Mouse (Mus musculus) forebrain, postnatal 0 days (tissue): ENCODE data around the gene Guca1b. TPM values are rescaled to one million over a fixed set of nuclear protein-coding genes. Genes with fewer than 3 reads are reported as not detected.

ENCODE experiments used
- ATAC-seq: fragments of 200-750 bp; cut with Nextera tagmentation; 2 replicates; pipeline ENCODE4 v1.8.0; 2017; ENCODE audit warnings: mild to moderate bottlenecking, moderate library complexity
- DNase-seq: peaks from one replicate; pipeline ENCODE4 v3.0.0-alpha.2; 2015
- H3K27ac ChIP-seq: fragments of 300-500 bp; sonication (generic); 2 replicates; pipeline ENCODE4 v1.5.1; 2014; ENCODE audit warnings: low read depth, mild to moderate bottlenecking, antibody characterized with exemption, low read length, moderate library complexity, mixed read lengths
- H3K27me3 ChIP-seq: fragments of 300-500 bp; sonication (generic); 2 replicates; pipeline ENCODE4 v1.6.1; 2014; ENCODE audit warnings: mild to moderate bottlenecking, low read length, mixed read lengths; ENCODE audit not compliant: insufficient read depth
- H3K36me3 ChIP-seq: fragments of 300-500 bp; sonication (generic); 2 replicates; pipeline ENCODE4 v1.6.1; 2014; ENCODE audit warnings: mild to moderate bottlenecking, moderate library complexity; ENCODE audit not compliant: insufficient read depth
- H3K4me1 ChIP-seq: fragments of 300-500 bp; sonication (generic); 2 replicates; pipeline ENCODE4 v1.6.1; 2014; ENCODE audit warnings: antibody characterized with exemption; ENCODE audit not compliant: insufficient read depth
- H3K4me2 ChIP-seq: fragments of 300-500 bp; sonication (generic); 2 replicates; pipeline ENCODE4 v1.6.1; 2014; ENCODE audit warnings: low read depth, mild to moderate bottlenecking, moderate library complexity
- H3K4me3 ChIP-seq: fragments of 300-500 bp; sonication (generic); 2 replicates; pipeline ENCODE4 v1.5.1; 2014; ENCODE audit warnings: low read depth, low read length, mixed read lengths
- H3K9ac ChIP-seq: fragments of 300-500 bp; sonication (generic); 2 replicates; pipeline ENCODE4 v1.6.1; 2014; ENCODE audit warnings: mild to moderate bottlenecking
- H3K9me3 ChIP-seq: fragments of 300-500 bp; sonication (generic); 2 replicates; pipeline ENCODE4 v1.6.1; 2016; ENCODE audit warnings: low read length
- CTCF ChIP-seq: sonication (generic); IDR thresholded peaks from 2 replicates; pipeline ENCODE4 v1.5.1; 2016; ENCODE audit warnings: antibody characterized with exemption, control low read depth, low read depth
- WGBS: fragments of 180-500 bp; shearing (Covaris S2); extraction: QIAGEN DNeasy Blood & Tissue Kit; methylation state at CpG from one replicate; pipeline ENCODE4 v1.1.7; 2014; 5-methylcytosine and 5-hydroxymethylcytosine counted together
- polyA plus RNA-seq: library from polyadenylated mRNA; unstranded; fragments of >200 nt; fragmentation: Nextera tagmentation; extraction: Ambion mirVana; gene quantifications from 2 replicates; pipeline ENCODE4 v1.2.1, GENCODE M21; 2015
- total RNA-seq: library from RNA; depleted of rRNA; stranded (reverse); fragments of >200 nt; gene quantifications from 2 replicates; pipeline ENCODE4 v1.2.3, GENCODE M21; 2014

Guca1b gene
- total and polyA plus RNA-seq, 2 experiments from 2014 or later = 0.18 to 0.33 TPM

DNA sequence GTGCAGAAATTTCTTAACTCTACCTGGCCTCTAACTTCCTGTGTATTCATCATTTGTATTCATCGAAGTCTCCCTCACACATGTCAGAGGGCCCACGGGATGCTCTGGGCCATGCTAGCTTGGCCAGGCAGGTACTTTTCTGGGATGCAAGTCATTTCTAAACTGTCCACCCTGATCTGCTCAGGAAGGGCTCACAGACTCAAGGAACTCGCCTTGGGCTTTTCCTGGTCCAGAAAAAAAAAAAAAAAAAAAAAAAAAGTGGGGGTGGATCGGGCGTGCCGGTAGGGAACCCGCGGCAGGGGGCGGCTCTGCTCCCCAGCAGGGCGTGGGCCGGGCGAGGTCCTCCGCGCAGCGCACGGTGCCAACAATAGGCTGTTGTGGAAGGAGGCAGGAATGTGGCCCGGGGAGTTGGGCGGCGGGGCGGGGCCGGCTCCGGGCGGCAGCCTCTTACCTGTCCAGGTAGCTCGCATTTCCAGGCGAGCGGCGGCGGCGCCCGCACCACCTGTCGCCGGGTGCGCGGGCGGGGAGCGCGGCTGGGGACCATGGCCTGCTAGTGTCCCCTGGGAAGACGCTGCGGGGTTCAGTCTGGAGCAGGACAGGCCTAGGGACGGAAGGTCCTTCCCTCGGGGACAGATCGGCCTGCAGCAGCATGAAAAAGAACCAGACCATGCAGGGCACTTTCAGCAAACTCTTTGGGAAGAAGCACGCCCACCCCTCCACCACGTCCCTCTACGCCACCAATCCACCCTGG lies 51.1 kb downstream of the Guca1b start, which contains the start of gene AI661453:
Gene AI661453, plus strand, starts transcription at position 460 of the 751 bp plus-strand sequence.
- ATAC-seq = no peak
- H3K36me3 ChIP-seq = no peaks in the 10 kb centered on the region
- no peak for TF ChIP-seq CTCF
- H3K9ac ChIP-seq = peak within 1 kb of the TSS; percentile 22; the same call in 1 of the 2 replicates
- peak within 1 kb of the TSS; percentile 71 for H3K4me2 ChIP-seq
- no peaks in the 10 kb centered on the region for H3K9me3 ChIP-seq
- H3K4me3 ChIP-seq = peak within 1 kb of the TSS; percentile 37
- 1% methylated on average over 44 of the region's 45 CpGs for WGBS
- DNase-seq = no peak
- H3K27ac ChIP-seq = no peak within 1 kb of the TSS
- H3K27me3 ChIP-seq = peaks cover 22% of the 10 kb centered on the region
- H3K4me1 ChIP-seq = no peaks in the 10 kb centered on the region

- WGBS = 8% methylated on average over 23 of the region's 25 CpGs
- Histone ChIP-seq H3K9me3 (no peaks in the 10 kb centered on the region), H3K4me2 (peak within 1 kb of the TSS; percentile 71), H3K36me3 (no peaks in the 10 kb centered on the region), H3K4me3 (peak within 1 kb of the TSS; percentile 37), H3K9ac (peak within 1 kb of the TSS; percentile 22; the same call in 1 of the 2 replicates), H3K27me3 (peaks cover 22% of the 10 kb centered on the region), H3K27ac (no peak within 1 kb of the TSS), H3K4me1 (no peaks in the 10 kb centered on the region)
- DNase-seq = no peak
- TF ChIP-seq CTCF = no peak
- ATAC-seq = no peak
Measured at GRCm38 (mm10) chr17:47436907-47437547, 51.8 kb downstream of the Guca1b start, which contains the start of gene 1700001C19Rik. Gene 1700001C19Rik, minus strand, starts transcription at chr17:47437376.

DNA sequence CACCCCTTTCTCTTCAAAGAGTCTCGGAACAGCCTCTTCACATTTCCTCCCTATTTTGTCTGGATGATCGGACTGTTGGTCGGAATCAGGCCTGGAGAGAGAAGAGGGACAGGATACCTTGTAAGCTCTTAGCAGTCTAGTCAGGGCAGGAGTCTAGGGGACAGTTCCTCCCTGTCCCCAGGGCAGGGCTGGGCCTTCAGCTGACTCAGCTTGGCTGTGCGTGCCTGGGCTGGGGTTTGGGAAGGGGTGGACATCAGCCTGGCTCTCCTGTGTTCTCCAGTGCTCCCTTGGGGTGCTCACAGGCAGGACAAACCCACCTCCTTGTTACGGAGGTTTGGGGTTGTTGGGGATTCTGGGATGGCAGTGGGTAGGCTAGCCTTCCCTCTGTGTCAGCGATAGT lies 53.4 kb downstream of the Guca1b start:
- Histone ChIP-seq H3K36me3 (no peaks in the 10 kb centered on the region), H3K4me1 (no peaks in the 10 kb centered on the region), H3K27ac (no peak overlapping the region), H3K9me3 (no peaks in the 10 kb centered on the region), H3K27me3 (peaks cover 22% of the 10 kb centered on the region), H3K9ac (no peak overlapping the region), H3K4me2 (no peak overlapping the region), H3K4me3 (no peak overlapping the region)
- DNase-seq (no peak), ATAC-seq (no peak)
- TF ChIP-seq CTCF = no peak
- WGBS = 67% methylated on average over 6 of the region's 6 CpGs

- DNase-seq = no peak
- 51% methylated on average over 9 of the region's 9 CpGs for WGBS
- Histone ChIP-seq H3K27ac (no peak overlapping the region), H3K4me2 (no peak overlapping the region), H3K4me3 (no peak overlapping the region), H3K4me1 (no peaks in the 10 kb centered on the region), H3K9me3 (no peaks in the 10 kb centered on the region), H3K9ac (no peak overlapping the region), H3K27me3 (peaks cover 22% of the 10 kb centered on the region), H3K36me3 (no peaks in the 10 kb centered on the region)
- ATAC-seq = no peak
- no peak for TF ChIP-seq CTCF
Measured at GRCm38 (mm10) chr17:47439396-47440028, 54.3 kb downstream of the Guca1b start.

- Histone ChIP-seq H3K4me2 (no peak overlapping the region), H3K4me1 (no peaks in the 10 kb centered on the region), H3K9me3 (no peaks in the 10 kb centered on the region), H3K9ac (no peak overlapping the region), H3K4me3 (no peak overlapping the region), H3K36me3 (no peaks in the 10 kb centered on the region), H3K27me3 (peaks cover 22% of the 10 kb centered on the region), H3K27ac (no peak overlapping the region)
- no peak for TF ChIP-seq CTCF
- 9% methylated on average over 9 of the region's 9 CpGs for WGBS
- no peak for ATAC-seq
- DNase-seq = no peak
Measured at GRCm38 (mm10) chr17:47440359-47440890, 55.2 kb downstream of the Guca1b start.

DNA sequence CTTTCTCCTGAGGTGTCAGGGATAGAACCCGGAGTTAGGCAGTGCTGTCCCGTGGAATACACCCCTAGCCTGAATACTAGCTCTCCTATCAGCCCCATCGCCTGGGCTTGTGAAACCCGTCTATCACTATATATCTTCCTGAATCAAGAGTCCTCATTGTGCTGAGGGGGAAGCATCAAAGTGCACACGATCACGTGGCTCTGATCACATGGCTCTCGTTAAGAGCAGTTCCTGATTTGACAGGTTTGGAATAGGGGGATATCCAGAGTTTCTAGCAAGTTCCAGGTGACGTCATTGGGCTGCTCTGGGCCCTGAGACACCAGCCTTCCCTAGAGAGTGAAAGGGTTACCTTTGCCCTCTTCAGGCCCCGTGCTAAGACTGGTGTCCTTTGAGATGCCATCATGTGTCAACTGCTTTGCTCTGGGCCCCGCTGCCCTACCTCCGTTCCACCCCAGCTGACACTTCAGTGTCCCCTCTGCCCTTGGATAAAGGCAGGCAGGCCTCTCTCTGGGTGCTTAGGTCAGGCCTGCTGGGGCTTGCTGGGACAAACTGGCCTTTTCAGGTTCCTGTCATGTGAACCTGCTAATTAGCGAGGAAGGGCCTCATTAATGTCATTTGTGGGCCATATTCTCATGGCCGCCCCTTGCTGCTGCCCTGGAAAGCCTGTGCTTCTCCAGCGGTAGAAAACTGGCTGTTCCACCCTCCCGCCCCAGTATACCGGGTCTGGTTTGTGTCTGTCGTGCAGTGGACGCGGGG lies 56.3 kb downstream of the Guca1b start:
- ATAC-seq (no peak), DNase-seq (no peak)
- Histone ChIP-seq H3K9me3 (no peaks in the 10 kb centered on the region), H3K27me3 (peaks cover 14% of the 10 kb centered on the region), H3K9ac (no peak overlapping the region), H3K4me3 (no peak overlapping the region), H3K27ac (no peak overlapping the region), H3K4me2 (no peak overlapping the region), H3K36me3 (no peaks in the 10 kb centered on the region), H3K4me1 (no peaks in the 10 kb centered on the region)
- WGBS = 54% methylated on average over 19 of the region's 19 CpGs
- TF ChIP-seq CTCF = no peak
